In genomic region chr9:123467141-123467620, GRCm38 (mm10) we compare ENCODE assay signal across 11 mouse cellular contexts. TPM values are rescaled to one million over a fixed set of nuclear protein-coding genes. Genes with fewer than 3 reads are reported as not detected.
A peak's percentile ranks its signal among the peaks of the same experiment; 100 is the strongest.
DNase-seq lines count a peak whose midpoint lies in the region; ATAC-seq and TF ChIP-seq lines count a peak whose summit lies in the region.
"Had no signal": no experiment of that assay in that cellular context is flagged by ENCODE, and none has a peak within 500 bp of the region (broad histone marks: within the 10 kb centered on the region; RNA-seq: fewer than 3 reads in every experiment).

No protein-coding gene starts in this region.

- ATAC-seq in forebrain, postnatal 0 days: peak; percentile 85
- ATAC-seq in megakaryocyte-erythroid progenitor cell, adult 5-6 weeks (replicated peaks; ENCODE audit: low FRiP score, low TSS enrichment, poor library complexity, severe bottlenecking): no peak
- ATAC-seq: intestine, embryonic 16.5 days had no signal

- peaks cover 14% of the 10 kb centered on the region; the same call in 1 of the 2 replicates for H3K4me1 ChIP-seq in heart, embryonic 10.5 days
- H3K4me1 ChIP-seq in forebrain, postnatal 0 days (ENCODE audit: insufficient read depth): no peaks in the 10 kb centered on the region

- peak; percentile 97 for DNase-seq in heart, adult 11 months
- no peak for DNase-seq in heart, embryonic 10.5 days (ENCODE audit: low spot score)
- peak; percentile 32 for DNase-seq in 3T3-L1 (ENCODE audit: low read depth, low spot score)
- peak; percentile 41 for DNase-seq in forebrain, postnatal 0 days
- DNase-seq in layer of hippocampus, adult 9-11 months: peak; percentile 68
- no peak for DNase-seq in urinary bladder, adult 18-20 months (ENCODE audit: low spot score in 2 of 2)
- DNase-seq in ovary, postnatal 10 days (ENCODE audit: low spot score): no peak
- DNase-seq: adrenal gland, adult 8-10 months had no signal

- no peak overlapping the region for H3K4me3 ChIP-seq in heart, embryonic 10.5 days
- no peak overlapping the region for H3K4me3 ChIP-seq in forebrain, postnatal 0 days (ENCODE audit: low read depth, low read length)

- no peak for TF ChIP-seq CTCF in forebrain, postnatal 0 days (IDR thresholded peaks at IDR 0.05; ENCODE audit: low read depth)

- no peaks in the 10 kb centered on the region for H3K27me3 ChIP-seq in heart, embryonic 10.5 days (ENCODE audit: insufficient read depth, poor library complexity, severe bottlenecking)
- no peaks in the 10 kb centered on the region for H3K27me3 ChIP-seq in forebrain, postnatal 0 days (ENCODE audit: insufficient read depth, low read length)

- H3K9me3 ChIP-seq in heart, embryonic 10.5 days: no peaks in the 10 kb centered on the region
- no peaks in the 10 kb centered on the region for H3K9me3 ChIP-seq in forebrain, postnatal 0 days (ENCODE audit: low read length)

- peaks cover 7% of the 10 kb centered on the region for H3K36me3 ChIP-seq in heart, embryonic 10.5 days
- H3K36me3 ChIP-seq in forebrain, postnatal 0 days (ENCODE audit: insufficient read depth): peaks cover 4% of the 10 kb centered on the region; the same call in 1 of the 2 replicates

- WGBS in heart, embryonic 10.5 days: 49% methylated on average over 4 of the region's 4 CpGs
- 26% methylated on average over 4 of the region's 4 CpGs for WGBS in forebrain, postnatal 0 days

- H3K27ac ChIP-seq in heart, embryonic 10.5 days: no peak overlapping the region
- H3K27ac ChIP-seq in forebrain, postnatal 0 days (ENCODE audit: low read depth, low read length): 0 out of 2 replicates have a peak overlapping the region, but pooled peaks have one; percentile 5
- H3K27ac ChIP-seq: macrophage had no signal

- no peak overlapping the region for H3K9ac ChIP-seq in forebrain, postnatal 0 days

- H3K4me2 ChIP-seq in forebrain, postnatal 0 days (ENCODE audit: low read depth): no peak overlapping the region

RNA-seq across cellular contexts. Expression of gene Limd1, which starts 11.3 kb away (rescaled TPM):
- 39.0 and 39.2 TPM in 2 replicates for polyA plus RNA-seq in heart, embryonic 10.5 days (2016; fragmentation: Nextera tagmentation; extraction: Ambion mirVana)
- total RNA-seq in forebrain, postnatal 0 days (2014; rRNA removed): 16.3 and 23.8 TPM in 2 replicates
- polyA plus RNA-seq in forebrain, postnatal 0 days (2015; fragmentation: Nextera tagmentation; extraction: Ambion mirVana): 8.8 and 9.1 TPM in 2 replicates
- total RNA-seq in megakaryocyte-erythroid progenitor cell, adult 5-6 weeks (2014; fragmentation: Nextera tagmentation): 40.2 and 42.1 TPM in 2 replicates
- 24.7 and 26.4 TPM in 2 replicates for total RNA-seq in megakaryocyte-erythroid progenitor cell, adult 5-6 weeks (2017)

Comparison
In these comparisons a context has a peak if more than half of its experiments do, and no peak if none do; other contexts are left out.
1. DNase-seq: peak in heart, adult 11 months (single experiment), 3T3-L1 (single experiment), forebrain, postnatal 0 days (single experiment) and layer of hippocampus, adult 9-11 months (single experiment); none in heart, embryonic 10.5 days (single experiment), urinary bladder, adult 18-20 months (0 of 2) and ovary, postnatal 10 days (single experiment).